Mouse (Mus musculus): ENCODE data around the gene Olfr372. TPM values are rescaled to one million over a fixed set of nuclear protein-coding genes. Genes with fewer than 3 reads are reported as not detected.
"Not testable (repeated sequence)": the region's sequence is repeated elsewhere in the genome, so short reads cannot be mapped to it uniquely, and the experiment has no call there.

Gene Olfr372
- polyA plus RNA-seq, 1 experiment from 2014 or later = not detected

DNA sequence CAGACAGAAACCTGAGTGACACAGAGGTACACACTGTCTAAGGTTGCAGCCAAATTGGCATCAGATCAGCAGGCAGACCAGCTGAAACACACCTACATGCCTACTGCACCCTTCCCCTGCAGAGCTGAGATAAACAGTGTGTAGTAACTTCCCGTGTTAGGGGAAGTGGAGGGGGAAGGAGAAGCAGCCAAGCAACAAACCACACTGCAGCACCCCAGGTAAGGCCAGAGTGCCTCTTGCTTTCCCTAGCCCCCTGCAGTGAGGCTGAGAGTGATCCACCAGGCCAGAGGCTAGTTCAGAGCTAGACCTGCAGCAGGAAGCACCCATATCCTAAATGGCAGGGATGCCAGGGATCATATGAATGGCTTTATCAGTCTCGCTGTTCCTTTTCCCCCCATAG lies 23.7 kb upstream of the Olfr372 start:
- not testable (repeated sequence) for H3K9ac ChIP-seq (replicated peaks; ENCODE audit: low read depth, low read length); H3K4me3 ChIP-seq (replicated peaks; ENCODE audit: low read length); H3K36me3 ChIP-seq (ENCODE audit: control insufficient read depth, insufficient read depth); H3K4me1 ChIP-seq (replicated peaks; ENCODE audit: control insufficient read depth, insufficient read depth, low read length); H3K4me2 ChIP-seq (ENCODE audit: low read length); ATAC-seq; H3K27ac ChIP-seq (ENCODE audit: low read length); H3K9me3 ChIP-seq (ENCODE audit: control insufficient read depth, low read length); H3K27me3 ChIP-seq (replicated peaks; ENCODE audit: control insufficient read depth, insufficient read depth, low read length)
- WGBS = 77% methylated on average over 2 of the region's 2 CpGs

DNA sequence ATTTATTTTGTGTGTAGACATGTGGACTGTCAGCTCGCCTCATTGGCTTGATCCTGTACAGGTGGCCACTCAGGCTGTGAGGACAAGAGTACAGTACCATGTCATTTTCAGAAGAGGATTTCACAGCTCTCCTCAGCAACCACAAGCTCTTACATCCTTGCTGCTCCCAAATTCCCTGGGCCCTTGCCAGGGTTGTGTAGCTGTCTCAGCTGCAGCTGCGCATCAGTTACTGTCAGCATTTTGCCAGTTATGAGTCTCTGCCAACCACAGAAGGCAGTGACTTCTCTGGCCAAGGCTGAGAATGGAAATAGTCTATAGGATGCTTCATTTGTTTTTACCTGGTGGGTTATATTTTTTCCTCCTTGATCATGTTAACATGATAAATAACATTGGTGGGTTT lies 22.9 kb upstream of the Olfr372 start:
- Histone ChIP-seq H3K36me3 (ENCODE audit: control insufficient read depth, insufficient read depth) (no peaks in the 10 kb centered on the region), H3K4me1 (replicated peaks; ENCODE audit: control insufficient read depth, insufficient read depth, low read length) (no peaks in the 10 kb centered on the region), H3K4me2 (ENCODE audit: low read length) (no peak overlapping the region), H3K27me3 (replicated peaks; ENCODE audit: control insufficient read depth, insufficient read depth, low read length) (no peaks in the 10 kb centered on the region), H3K9me3 (ENCODE audit: control insufficient read depth, low read length) (no peaks in the 10 kb centered on the region), H3K4me3 (replicated peaks; ENCODE audit: low read length) (no peak overlapping the region), H3K9ac (replicated peaks; ENCODE audit: low read depth, low read length) (no peak overlapping the region), H3K27ac (ENCODE audit: low read length) (no peak overlapping the region)
- 61% methylated on average over 2 of the region's 2 CpGs for WGBS
- ATAC-seq = no peak

DNA sequence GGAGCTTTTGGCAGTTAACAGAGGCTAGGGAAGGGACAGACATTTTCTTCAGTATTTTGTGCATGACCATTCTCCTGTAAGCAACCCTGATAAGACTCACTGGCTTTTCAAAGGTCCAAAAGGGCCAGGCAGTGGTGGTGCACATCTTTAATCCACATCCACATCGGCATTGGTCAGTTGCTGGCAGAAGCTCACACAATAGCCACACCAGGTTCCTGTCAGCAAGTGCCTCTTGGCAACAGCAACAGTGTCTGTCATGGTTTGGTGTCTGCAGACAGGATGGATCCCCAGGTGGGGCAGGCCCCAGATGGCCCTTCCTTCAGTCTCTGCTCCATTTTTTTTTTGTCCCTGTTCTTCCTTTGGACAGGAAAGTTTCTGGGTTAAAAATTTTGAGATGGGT lies 22.0 kb upstream of the Olfr372 start:
- not testable (repeated sequence) for ATAC-seq
- 83% methylated on average over 1 of the region's 1 CpGs for WGBS

DNA sequence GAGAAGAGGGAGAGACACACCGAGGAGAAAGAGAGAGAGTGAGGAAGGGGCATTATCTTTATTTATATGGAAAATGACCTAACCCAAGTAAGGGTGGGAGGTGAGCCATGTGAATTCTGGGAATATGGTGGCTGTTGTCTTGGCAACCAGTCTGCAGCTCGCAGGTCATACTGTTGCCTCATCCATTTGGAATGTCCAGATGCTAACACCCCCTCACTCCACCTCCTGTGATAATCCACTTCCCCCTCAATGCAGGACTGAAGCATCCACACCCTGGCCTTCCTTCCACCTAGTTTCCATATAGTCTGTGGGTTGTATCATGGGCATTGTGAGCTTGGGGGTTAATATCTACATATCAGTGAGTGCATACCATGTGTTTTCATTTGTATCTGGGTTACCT lies 21.2 kb upstream of the Olfr372 start:
- Histone ChIP-seq H3K27ac (ENCODE audit: low read length) (no peak overlapping the region), H3K27me3 (replicated peaks; ENCODE audit: control insufficient read depth, insufficient read depth, low read length) (no peaks in the 10 kb centered on the region), H3K4me1 (replicated peaks; ENCODE audit: control insufficient read depth, insufficient read depth, low read length) (no peaks in the 10 kb centered on the region), H3K9me3 (ENCODE audit: control insufficient read depth, low read length) (no peaks in the 10 kb centered on the region), H3K4me3 (replicated peaks; ENCODE audit: low read length) (no peak overlapping the region), H3K9ac (replicated peaks; ENCODE audit: low read depth, low read length) (no peak overlapping the region), H3K36me3 (ENCODE audit: control insufficient read depth, insufficient read depth) (no peaks in the 10 kb centered on the region), H3K4me2 (ENCODE audit: low read length) (no peak overlapping the region)
- ATAC-seq = no peak
- WGBS = 54% methylated on average over 2 of the region's 2 CpGs

More for the DNA sequence above, 22.0 kb upstream of the Olfr372 start:
- H3K27me3 ChIP-seq (replicated peaks; ENCODE audit: control insufficient read depth, insufficient read depth, low read length); H3K4me1 ChIP-seq (replicated peaks; ENCODE audit: control insufficient read depth, insufficient read depth, low read length); H3K9me3 ChIP-seq (ENCODE audit: control insufficient read depth, low read length); H3K36me3 ChIP-seq (ENCODE audit: control insufficient read depth, insufficient read depth); H3K9ac ChIP-seq (replicated peaks; ENCODE audit: low read depth, low read length); H3K4me3 ChIP-seq (replicated peaks; ENCODE audit: low read length); H3K4me2 ChIP-seq (ENCODE audit: low read length); H3K27ac ChIP-seq (ENCODE audit: low read length): not testable (repeated sequence)

DNA sequence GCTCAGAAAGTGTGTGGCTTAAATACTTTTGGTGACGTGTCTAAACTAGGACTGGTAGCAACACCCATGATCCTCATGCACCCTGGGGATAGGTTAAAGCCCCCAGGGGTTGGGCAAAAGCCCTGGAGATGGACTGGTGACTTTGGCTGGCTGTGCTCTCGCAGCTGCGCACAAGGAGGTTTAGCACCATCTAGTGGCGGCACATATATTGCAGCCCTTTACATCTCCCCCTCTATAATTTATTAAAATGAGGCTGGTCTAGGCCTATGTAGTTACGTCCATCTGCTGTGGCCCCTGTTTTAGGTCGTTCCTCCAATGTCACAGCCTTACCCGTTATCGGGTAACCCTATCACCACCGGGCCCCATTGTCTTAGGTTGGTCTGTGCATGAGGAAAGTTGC lies 16.1 kb upstream of the Olfr372 start:
- not testable (repeated sequence) for H3K27me3 ChIP-seq (replicated peaks; ENCODE audit: control insufficient read depth, insufficient read depth, low read length); H3K4me3 ChIP-seq (replicated peaks; ENCODE audit: low read length); H3K4me1 ChIP-seq (replicated peaks; ENCODE audit: control insufficient read depth, insufficient read depth, low read length); H3K36me3 ChIP-seq (ENCODE audit: control insufficient read depth, insufficient read depth); H3K4me2 ChIP-seq (ENCODE audit: low read length); H3K9me3 ChIP-seq (ENCODE audit: control insufficient read depth, low read length); ATAC-seq; H3K9ac ChIP-seq (replicated peaks; ENCODE audit: low read depth, low read length); H3K27ac ChIP-seq (ENCODE audit: low read length)
- WGBS = 0% methylated on average over 2 of the region's 9 CpGs

DNA sequence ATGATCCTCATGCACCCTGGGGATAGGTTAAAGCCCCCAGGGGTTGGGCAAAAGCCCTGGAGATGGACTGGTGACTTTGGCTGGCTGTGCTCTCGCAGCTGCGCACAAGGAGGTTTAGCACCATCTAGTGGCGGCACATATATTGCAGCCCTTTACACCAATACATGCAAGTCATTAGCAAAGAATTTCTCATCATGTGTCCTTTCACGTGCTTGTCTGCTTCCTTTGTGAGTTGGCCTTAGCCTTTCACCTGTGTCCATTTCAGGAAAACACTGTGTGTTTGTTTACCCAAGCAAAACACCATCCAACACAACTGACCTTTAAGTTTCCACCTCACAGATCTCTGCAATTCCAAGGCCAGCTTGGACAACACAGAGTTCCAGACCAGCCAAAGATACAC lies 8.1 kb upstream of the Olfr372 start:
- H3K4me3 ChIP-seq (replicated peaks; ENCODE audit: low read length); H3K27ac ChIP-seq (ENCODE audit: low read length); H3K4me1 ChIP-seq (replicated peaks; ENCODE audit: control insufficient read depth, insufficient read depth, low read length); H3K36me3 ChIP-seq (ENCODE audit: control insufficient read depth, insufficient read depth); H3K9me3 ChIP-seq (ENCODE audit: control insufficient read depth, low read length); ATAC-seq; H3K4me2 ChIP-seq (ENCODE audit: low read length); H3K27me3 ChIP-seq (replicated peaks; ENCODE audit: control insufficient read depth, insufficient read depth, low read length); H3K9ac ChIP-seq (replicated peaks; ENCODE audit: low read depth, low read length): not testable (repeated sequence)
- 27% methylated on average over 4 of the region's 4 CpGs for WGBS

DNA sequence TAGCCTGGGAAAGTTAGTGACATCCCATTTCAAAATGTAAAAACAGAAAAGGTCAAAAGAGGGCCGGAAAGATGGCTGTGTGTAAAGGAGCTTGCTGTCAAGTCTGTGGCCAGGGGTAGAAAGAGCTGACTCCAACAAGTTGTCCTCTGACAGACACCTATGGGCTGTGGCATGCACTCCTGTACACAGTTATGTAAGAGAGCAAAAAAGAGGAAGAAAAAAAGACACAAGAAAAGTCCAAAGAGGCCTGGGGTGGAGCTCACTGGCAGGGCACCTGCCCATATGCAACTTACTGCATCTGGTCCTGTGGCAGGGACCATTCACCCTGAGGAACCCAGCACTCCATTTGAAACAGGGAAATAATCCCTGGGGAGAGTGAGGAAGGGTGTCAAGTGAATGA lies 1.5 kb downstream of the Olfr372 start:
- H3K27me3 ChIP-seq (replicated peaks; ENCODE audit: control insufficient read depth, insufficient read depth, low read length) = no peaks in the 10 kb centered on the region
- no peak overlapping the region for H3K4me2 ChIP-seq (ENCODE audit: low read length)
- 82% methylated on average over 1 of the region's 1 CpGs for WGBS
- no peak overlapping the region for H3K9ac ChIP-seq (replicated peaks; ENCODE audit: low read depth, low read length)
- no peaks in the 10 kb centered on the region for H3K36me3 ChIP-seq (ENCODE audit: control insufficient read depth, insufficient read depth)
- no peak overlapping the region for H3K4me3 ChIP-seq (replicated peaks; ENCODE audit: low read length)
- H3K4me1 ChIP-seq (replicated peaks; ENCODE audit: control insufficient read depth, insufficient read depth, low read length) = no peaks in the 10 kb centered on the region
- no peak overlapping the region for H3K27ac ChIP-seq (ENCODE audit: low read length)
- ATAC-seq = no peak
- no peaks in the 10 kb centered on the region for H3K9me3 ChIP-seq (ENCODE audit: control insufficient read depth, low read length)

DNA sequence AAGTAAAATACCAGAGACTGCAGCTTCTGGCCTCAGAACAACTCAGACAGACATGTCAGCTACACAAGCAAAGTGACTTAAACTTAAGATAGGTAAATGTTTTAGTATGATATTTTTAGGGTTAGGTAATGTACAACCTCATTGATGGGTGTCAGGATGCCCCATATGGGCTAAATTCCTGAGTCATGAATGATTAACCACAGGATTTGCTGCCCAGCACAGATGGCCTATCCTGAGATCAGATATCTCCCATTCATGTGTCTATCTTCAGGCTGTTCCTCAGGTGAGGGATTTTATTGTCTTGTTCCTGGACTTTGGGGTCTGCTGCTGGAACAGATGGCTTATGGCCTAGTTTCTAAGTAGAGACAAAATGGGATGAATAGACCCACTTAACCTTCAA lies 13.6 kb downstream of the Olfr372 start:
- not testable (repeated sequence) for H3K9ac ChIP-seq (replicated peaks; ENCODE audit: low read depth, low read length); H3K27me3 ChIP-seq (replicated peaks; ENCODE audit: control insufficient read depth, insufficient read depth, low read length); H3K4me3 ChIP-seq (replicated peaks; ENCODE audit: low read length); H3K4me2 ChIP-seq (ENCODE audit: low read length); H3K36me3 ChIP-seq (ENCODE audit: control insufficient read depth, insufficient read depth); ATAC-seq; H3K27ac ChIP-seq (ENCODE audit: low read length); H3K4me1 ChIP-seq (replicated peaks; ENCODE audit: control insufficient read depth, insufficient read depth, low read length); H3K9me3 ChIP-seq (ENCODE audit: control insufficient read depth, low read length)

DNA sequence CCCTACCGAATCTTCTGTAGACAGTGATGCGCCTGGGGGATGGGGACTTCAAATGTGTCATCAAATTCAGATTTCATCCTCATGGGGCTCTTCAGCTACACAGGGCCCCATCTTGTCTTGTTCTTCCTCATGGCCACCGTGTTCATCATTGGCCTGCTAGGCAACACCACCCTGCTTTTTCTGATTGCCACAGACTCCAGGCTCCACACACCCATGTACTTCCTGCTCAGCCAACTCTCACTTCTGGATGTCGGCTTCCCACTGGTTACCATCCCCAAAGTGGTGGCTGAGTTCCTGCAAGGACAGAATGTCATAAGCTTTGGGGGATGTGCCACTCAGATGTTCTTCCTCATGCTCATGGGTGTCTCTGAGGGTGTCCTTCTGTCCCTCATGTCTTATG lies 16.6 kb downstream of the Olfr372 start:
- H3K27ac ChIP-seq (ENCODE audit: low read length); H3K27me3 ChIP-seq (replicated peaks; ENCODE audit: control insufficient read depth, insufficient read depth, low read length); H3K4me2 ChIP-seq (ENCODE audit: low read length); H3K9ac ChIP-seq (replicated peaks; ENCODE audit: low read depth, low read length); H3K36me3 ChIP-seq (ENCODE audit: control insufficient read depth, insufficient read depth); H3K4me1 ChIP-seq (replicated peaks; ENCODE audit: control insufficient read depth, insufficient read depth, low read length); ATAC-seq; H3K9me3 ChIP-seq (ENCODE audit: control insufficient read depth, low read length); H3K4me3 ChIP-seq (replicated peaks; ENCODE audit: low read length): not testable (repeated sequence)
- WGBS = 92% methylated on average over 3 of the region's 4 CpGs

DNA sequence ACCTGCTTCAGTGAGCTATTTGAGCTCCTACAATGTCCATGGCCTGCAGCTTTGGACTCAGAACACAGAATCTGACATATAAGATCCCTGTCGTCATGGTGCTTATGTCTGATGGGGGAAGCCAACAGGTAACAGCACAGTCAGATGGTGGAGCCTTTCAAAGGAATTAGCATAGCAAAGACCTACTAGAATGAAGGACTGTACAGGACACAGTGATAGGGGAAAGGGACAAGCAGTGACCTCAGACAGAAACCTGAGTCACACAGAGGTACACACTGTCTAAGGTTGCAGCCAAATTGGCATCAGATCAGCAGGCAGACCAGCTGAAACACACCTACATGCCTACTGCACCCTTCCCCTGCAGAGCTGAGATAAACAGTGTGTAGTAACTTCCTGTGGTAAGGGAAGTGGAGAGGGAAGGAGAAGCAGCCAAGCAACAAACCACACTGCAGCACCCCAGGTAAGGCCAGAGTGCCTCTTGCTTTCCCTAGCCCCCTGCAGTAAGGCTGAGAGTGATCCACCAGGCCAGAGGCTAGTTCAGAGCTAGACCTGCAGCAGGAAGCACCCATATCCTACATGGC lies 25.9 kb downstream of the Olfr372 start:
- H3K36me3 ChIP-seq (ENCODE audit: control insufficient read depth, insufficient read depth); H3K27ac ChIP-seq (ENCODE audit: low read length); H3K4me1 ChIP-seq (replicated peaks; ENCODE audit: control insufficient read depth, insufficient read depth, low read length); ATAC-seq; H3K4me2 ChIP-seq (ENCODE audit: low read length); H3K27me3 ChIP-seq (replicated peaks; ENCODE audit: control insufficient read depth, insufficient read depth, low read length); H3K4me3 ChIP-seq (replicated peaks; ENCODE audit: low read length); H3K9ac ChIP-seq (replicated peaks; ENCODE audit: low read depth, low read length); H3K9me3 ChIP-seq (ENCODE audit: control insufficient read depth, low read length): not testable (repeated sequence)
- 79% methylated on average over 1 of the region's 1 CpGs for WGBS
